Mouse (Mus musculus): ENCODE measurements around the gene Tenm2.

DNA sequence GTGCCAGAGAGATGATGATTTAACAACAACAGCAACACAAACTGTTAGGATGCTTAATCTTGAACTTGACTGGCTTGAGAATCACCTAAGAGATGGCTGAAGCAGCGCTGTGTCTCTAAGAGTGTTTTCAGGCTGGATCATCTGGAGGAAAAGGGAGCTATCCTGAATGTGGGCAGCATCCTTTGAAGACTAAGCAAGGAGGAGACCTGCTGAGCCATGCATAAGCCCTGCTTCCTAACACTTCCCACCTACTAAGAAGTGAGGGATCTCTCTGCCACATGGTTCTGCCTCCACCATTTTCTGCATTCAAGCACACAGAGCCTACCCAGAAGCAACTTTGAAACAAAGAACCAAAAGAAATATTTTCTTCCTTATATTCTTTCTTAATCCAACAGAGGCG, 532.9 kb downstream of the Tenm2 start:
- TF ChIP-seq MAX (IDR thresholded peaks at IDR 0.05; ENCODE audit: low read length): no peak
- TF ChIP-seq CTCF (conservative IDR thresholded peaks at IDR 0.05 in 1 of 2, IDR thresholded peaks at IDR 0.05 in 1 of 2; ENCODE audit: low read depth in 2 of 2, low read length in 2 of 2): no peak
- TF ChIP-seq MXI1 (IDR thresholded peaks at IDR 0.05; ENCODE audit: low read depth, low read length): no peak
- TF ChIP-seq POLR2A (IDR thresholded peaks at IDR 0.05; ENCODE audit: low read depth, low read length): no peak
- no peak for TF ChIP-seq USF1 (IDR thresholded peaks at IDR 0.05; ENCODE audit: low read depth, low read length)
- TF ChIP-seq POLR2AphosphoS2 (IDR thresholded peaks at IDR 0.05; ENCODE audit: low read depth, low read length): no peak
- no peak for TF ChIP-seq RAD21 (IDR thresholded peaks at IDR 0.05; ENCODE audit: low read depth, low read length)
- TF ChIP-seq ZC3H11A (IDR thresholded peaks at IDR 0.05; ENCODE audit: low read depth, low read length): no peak
- TF ChIP-seq SMC3 (IDR thresholded peaks at IDR 0.05; ENCODE audit: low read depth, low read length): no peak
- TF ChIP-seq GABPA (IDR thresholded peaks at IDR 0.05; ENCODE audit: insufficient replicate concordance, low read depth, low read length): no peak
